Mouse (Mus musculus) embryonic fibroblast, embryonic 13.5 days (primary cell): Measurements from ENCODE around the gene Zc3h15.
"Not testable (repeated sequence)": the region's sequence is repeated elsewhere in the genome, so short reads cannot be mapped to it uniquely, and the experiment has no call there.

Source experiments
- CTCF ChIP-seq: IDR thresholded peaks from 2 replicates; pipeline ENCODE4 v1.5.1; 2011; ENCODE audit warnings: mild to moderate bottlenecking, control low read depth, low read length, moderate library complexity, borderline replicate concordance; ENCODE audit not compliant: insufficient read depth
- POLR2A ChIP-seq: IDR thresholded peaks from 2 replicates; pipeline ENCODE4 v1.6.1; 2011; ENCODE audit warnings: low read depth, mild to moderate bottlenecking, control low read depth, low read length, moderate library complexity

GRCm38 (mm10) chr2:83713281-83713680 lies 69.0 kb downstream of the Zc3h15 start:
- not testable (repeated sequence) for TF ChIP-seq CTCF, POLR2A
